Mouse (Mus musculus) spleen, adult 2 months (tissue): ENCODE results near the gene Olfr449. TPM values are rescaled to one million over a fixed set of nuclear protein-coding genes. Genes with fewer than 3 reads are reported as not detected.

Source experiments
- DNase-seq, 2 experiments: peaks; one replicate each; pipeline versions ENCODE4 v3.0.0 to v3.0.0-alpha.2; 2012 to 2021; ENCODE audit warnings: low spot score in 2 of 2, low read depth in 1 of 2
- H3K27ac ChIP-seq: fragments of 200-500 bp; 2 replicates; pipeline ENCODE4 v1.5.1; 2012; ENCODE audit warnings: low read length, inconsistent platforms; ENCODE audit not compliant: insufficient read depth
- H3K27me3 ChIP-seq: fragments of 200-500 bp; 2 replicates; pipeline ENCODE4 v1.6.1; 2012; ENCODE audit warnings: mild to moderate bottlenecking, moderate library complexity, low read length, inconsistent platforms; ENCODE audit not compliant: control insufficient read depth, insufficient read depth
- H3K36me3 ChIP-seq: fragments of 200-500 bp; 2 replicates; pipeline ENCODE4 v1.6.1; 2012; ENCODE audit warnings: mild to moderate bottlenecking, low read length, inconsistent platforms; ENCODE audit not compliant: control insufficient read depth, insufficient read depth
- H3K4me1 ChIP-seq: fragments of 200-500 bp; 2 replicates; pipeline ENCODE4 v1.6.1; 2011; ENCODE audit warnings: inconsistent platforms; ENCODE audit not compliant: control insufficient read depth, insufficient read depth, insufficient read length
- H3K4me3 ChIP-seq: fragments of 200-500 bp; 2 replicates; pipeline ENCODE4 v1.5.1; 2011; ENCODE audit warnings: mild to moderate bottlenecking, inconsistent platforms; ENCODE audit not compliant: insufficient read depth, insufficient read length; ENCODE audit errors: extremely low read depth
- CTCF ChIP-seq: fragments of 200-500 bp; IDR thresholded peaks from 2 replicates; pipeline ENCODE4 v1.5.1; 2011; ENCODE audit warnings: mild to moderate bottlenecking, inconsistent platforms; ENCODE audit not compliant: insufficient read depth, insufficient read length, insufficient replicate concordance; ENCODE audit errors: extremely low read depth
- POLR2A ChIP-seq: fragments of 200-500 bp; IDR thresholded peaks from 2 replicates; pipeline ENCODE4 v1.6.1; 2011; ENCODE audit warnings: low read depth, low read length, inconsistent platforms
- WGBS: fragments of 180-500 bp; shearing (Covaris S2); methylation state at CpG from one replicate; pipeline ENCODE4 v1.1.7; 2018; 5-methylcytosine and 5-hydroxymethylcytosine counted together
- polyA plus RNA-seq: library from polyadenylated mRNA; depleted of rRNA; stranded (reverse); fragments of >200 nt; gene quantifications from 2 replicates; pipeline ENCODE4 v1.2.3, GENCODE M21; 2012; rRNA removed

The Olfr449 gene
- polyA plus RNA-seq, 1 experiment, result not detected

DNA sequence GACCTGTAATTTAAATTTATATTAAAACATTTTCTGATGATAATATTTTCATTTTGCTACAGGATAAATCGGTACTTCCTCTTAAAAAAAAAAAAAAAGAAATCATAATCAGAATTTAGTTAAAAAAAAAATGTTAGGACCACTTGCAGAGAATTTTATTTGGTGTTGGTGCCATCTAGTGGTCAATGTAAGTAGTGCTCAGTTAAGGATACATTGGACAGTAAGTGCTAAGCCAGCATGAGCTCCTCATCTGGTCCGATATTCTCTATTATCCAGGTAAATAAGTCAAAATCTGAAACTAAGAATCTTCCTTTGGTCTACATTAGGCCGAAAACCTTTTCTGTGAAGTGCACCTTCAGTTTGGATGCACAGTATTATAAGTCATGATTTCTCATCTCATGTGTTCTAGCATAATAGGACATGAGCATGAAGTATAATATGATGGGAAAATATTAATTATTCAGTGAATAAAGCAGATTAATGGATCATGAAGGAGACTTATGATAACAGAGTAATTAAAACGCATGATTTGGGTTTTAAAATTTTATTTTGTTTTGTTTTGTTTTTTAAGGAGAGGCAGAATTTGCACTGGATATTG, 26.1 kb downstream of the Olfr449 start:
- no peaks in the 10 kb centered on the region for H3K4me1 ChIP-seq

DNA sequence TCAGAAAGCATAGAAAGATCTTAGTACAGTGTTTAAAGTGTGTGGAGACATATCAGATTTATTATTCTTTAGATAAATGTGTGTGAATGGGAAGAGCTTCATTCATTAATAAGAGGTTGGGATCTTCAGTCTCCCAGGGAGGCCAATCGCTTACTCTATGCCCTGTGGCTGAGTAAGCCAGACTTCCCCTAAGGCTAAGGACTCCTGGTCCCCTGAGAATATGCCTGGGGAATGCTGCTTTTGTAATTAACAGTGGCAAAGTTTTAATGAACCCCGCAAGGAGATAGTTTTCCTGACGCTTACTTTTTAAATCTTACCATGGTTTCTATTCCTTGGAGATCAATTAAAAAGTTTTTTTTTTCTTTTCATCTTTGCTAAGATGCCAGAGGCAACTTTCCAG, 35.5 kb downstream of the Olfr449 start:
- DNase-seq, result no peak
- Histone ChIP-seq H3K36me3 (no peaks in the 10 kb centered on the region), H3K4me1 (no peaks in the 10 kb centered on the region), H3K27me3 (no peaks in the 10 kb centered on the region), H3K4me3 (no peak overlapping the region), H3K27ac (no peak overlapping the region)
- TF ChIP-seq POLR2A (no peak), CTCF (no peak)
- 92% methylated on average over 3 of the region's 3 CpGs for WGBS

More for the DNA sequence above, 26.1 kb downstream of the Olfr449 start:
- no peak for TF ChIP-seq POLR2A
- no peak for TF ChIP-seq CTCF
- no peaks in the 10 kb centered on the region for H3K36me3 ChIP-seq
- no peak overlapping the region for H3K27ac ChIP-seq
- 11% methylated on average over 4 of the region's 4 CpGs for WGBS
- DNase-seq, result no peak
- H3K27me3 ChIP-seq, result no peaks in the 10 kb centered on the region
- H3K4me3 ChIP-seq, result no peak overlapping the region

GRCm38 (mm10) chr6:42876323-42876722, 42.1 kb downstream of the Olfr449 start:
- H3K27me3 ChIP-seq, result no peaks in the 10 kb centered on the region
- no peak overlapping the region for H3K4me3 ChIP-seq
- no peaks in the 10 kb centered on the region for H3K4me1 ChIP-seq
- TF ChIP-seq CTCF (no peak), POLR2A (no peak)
- no peak for DNase-seq
- no peak overlapping the region for H3K27ac ChIP-seq
- H3K36me3 ChIP-seq, result no peaks in the 10 kb centered on the region

Other genes with a start within 250 kb of the Olfr449 start
- not detected in 2 replicates for gene Tcaf3, start 236.7 kb upstream of the Olfr449 start, polyA plus RNA-seq
- gene Tcaf2, start 189.1 kb upstream of the Olfr449 start, polyA plus RNA-seq, result 0.27 and 0.49 TPM in 2 replicates
- gene Tcaf1, start 124.3 kb upstream of the Olfr449 start, polyA plus RNA-seq, result 2.5 and 2.9 TPM in 2 replicates
- gene Olfr453, start 95.0 kb upstream of the Olfr449 start, polyA plus RNA-seq, result not detected in 2 replicates
- not detected in 2 replicates for gene Olfr38, start 78.0 kb upstream of the Olfr449 start, polyA plus RNA-seq
- not detected in 2 replicates for gene Olfr452, start 49.3 kb upstream of the Olfr449 start, polyA plus RNA-seq
- not detected in 2 replicates for gene Olfr450, start 22.4 kb upstream of the Olfr449 start, polyA plus RNA-seq
- not detected in 2 replicates for gene Olfr448, start 56.1 kb downstream of the Olfr449 start, polyA plus RNA-seq
- gene Olfr447, start 74.5 kb downstream of the Olfr449 start, polyA plus RNA-seq, result not detected in 2 replicates
- not detected in 2 replicates for gene Olfr446, start 87.0 kb downstream of the Olfr449 start, polyA plus RNA-seq
- gene Olfr444, start 114.7 kb downstream of the Olfr449 start, polyA plus RNA-seq, result not detected in 2 replicates